Mouse (Mus musculus) skeletal muscle tissue, adult 2 months (tissue): Measurements from ENCODE around the gene Khsrp.

Source experiments
- DNase-seq: peaks from one replicate; pipeline ENCODE4 v3.0.0-alpha.2; 2012; ENCODE audit warnings: low read depth, low spot score

The Khsrp gene

DNA sequence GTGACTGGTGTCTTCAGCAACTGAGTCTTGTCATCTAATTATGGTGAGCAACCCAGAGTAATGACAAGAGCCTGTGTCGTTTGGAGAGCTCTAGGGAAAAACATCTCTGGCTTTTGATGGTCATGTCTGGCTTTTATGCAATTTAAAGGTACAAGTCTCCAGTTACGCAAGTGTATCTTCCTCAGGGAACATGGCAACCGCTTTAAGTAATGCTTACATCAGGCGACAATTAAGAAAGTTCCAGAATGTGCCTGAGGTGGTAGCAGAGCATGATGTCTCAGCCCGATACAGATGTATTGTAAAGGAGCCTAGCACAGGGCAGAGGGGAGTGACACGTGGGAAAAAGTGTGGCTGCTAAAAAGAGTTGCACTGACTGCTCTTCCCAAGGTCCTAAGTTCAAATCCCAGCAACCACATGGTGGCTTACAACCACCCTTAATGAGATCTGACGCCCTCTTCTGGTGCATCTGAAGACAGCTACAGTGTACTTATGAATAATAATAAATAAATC, 42.3 kb downstream of the Khsrp start:
- no peak for DNase-seq

DNA sequence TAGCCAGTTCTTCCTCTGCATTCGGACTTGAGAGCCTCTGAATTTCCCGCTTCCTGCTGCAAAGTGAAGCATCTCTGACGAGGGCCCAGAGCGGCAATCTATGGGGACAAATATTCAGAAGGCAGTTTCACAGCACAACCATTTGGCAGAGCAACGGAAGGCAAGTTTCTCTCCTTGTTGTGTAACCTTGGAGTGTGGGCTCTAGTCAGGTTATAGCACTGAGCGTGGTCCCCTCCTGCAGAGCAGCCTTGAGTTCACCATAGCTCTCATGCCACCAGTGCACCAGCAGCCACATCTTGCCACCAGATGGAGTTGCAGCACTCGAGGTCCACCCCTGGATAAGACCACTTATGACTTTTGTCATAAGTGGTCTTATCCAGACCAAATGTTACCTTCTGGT, 42.9 kb downstream of the Khsrp start:
- no peak for DNase-seq

DNA sequence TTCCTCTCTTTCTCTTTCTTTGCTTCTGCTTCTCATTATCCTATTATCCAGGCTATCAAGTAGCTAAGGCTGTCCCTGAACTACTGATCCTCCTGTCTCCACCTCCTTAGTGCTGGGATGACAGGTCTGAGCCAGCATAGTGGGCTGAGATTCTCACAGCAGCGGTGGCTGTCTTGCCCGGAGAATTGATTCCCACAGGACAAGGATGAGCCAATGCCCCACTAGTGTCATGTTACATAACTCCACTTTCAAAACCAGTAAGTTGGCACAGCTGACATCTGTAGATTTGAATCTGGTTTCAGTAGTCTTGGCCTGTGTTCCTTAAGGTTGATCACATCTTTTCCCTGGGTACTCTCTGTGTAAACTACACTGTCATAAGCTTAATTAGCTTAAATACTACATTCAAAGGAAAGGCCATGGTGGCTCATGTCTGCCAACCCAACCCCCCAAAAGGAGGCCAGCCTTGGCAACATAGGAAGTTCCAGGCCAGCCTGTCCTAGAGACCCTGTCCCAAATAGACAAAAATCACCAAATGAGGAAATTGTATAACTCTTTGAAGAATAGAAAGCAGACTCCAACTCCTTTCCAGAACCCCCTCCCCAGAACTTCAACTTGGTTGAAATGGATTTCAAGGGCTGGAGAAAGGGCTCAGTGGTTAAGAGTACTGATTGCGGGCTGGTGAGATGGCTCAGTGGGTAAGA, 45.1 kb downstream of the Khsrp start:
- no peak for DNase-seq

- no peak for DNase-seq
Measured at GRCm38 (mm10) chr17:56985656-56986055, 45.7 kb downstream of the Khsrp start.

DNA sequence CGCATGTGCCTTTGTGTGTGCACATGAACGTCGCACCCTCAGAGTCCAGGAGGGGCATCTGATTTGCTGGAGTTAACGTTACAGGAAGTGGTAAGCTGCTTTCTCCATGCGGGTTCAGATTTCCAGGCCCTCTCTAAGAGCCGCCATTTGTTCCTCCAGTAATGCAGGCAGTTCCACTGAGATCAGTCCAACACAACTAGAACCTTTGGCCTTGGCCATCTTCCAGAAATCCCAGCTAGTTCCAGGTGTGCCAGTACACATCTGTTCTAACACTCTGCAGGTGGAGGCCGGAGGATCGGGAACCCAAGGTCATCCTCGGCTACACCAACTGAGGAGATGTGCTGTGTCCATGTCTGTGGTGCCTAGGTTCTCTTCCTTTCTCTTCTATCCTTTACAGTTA, 46.4 kb downstream of the Khsrp start:
- DNase-seq = no peak

DNA sequence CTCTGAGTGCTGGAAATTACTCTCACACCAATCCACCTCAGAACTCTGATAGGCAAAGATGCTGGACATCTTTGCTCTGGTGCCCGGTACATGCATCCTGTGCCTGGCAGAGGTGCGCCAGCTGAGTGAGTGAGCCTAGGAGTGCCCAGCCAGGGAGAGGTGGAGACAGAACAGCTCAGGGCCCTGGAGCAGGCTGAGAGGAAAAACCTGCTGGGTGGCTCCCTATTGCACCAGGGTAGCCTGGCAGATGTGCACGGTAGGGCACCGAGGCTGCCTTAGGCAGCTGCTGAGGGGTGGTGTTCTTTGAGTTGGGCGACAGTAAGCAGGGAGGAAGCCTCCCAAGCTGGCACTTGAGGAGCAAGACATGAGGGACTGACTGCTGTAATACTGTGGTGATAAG, 49.3 kb downstream of the Khsrp start, which contains the start of gene Acer1:
TSS of gene Acer1 (minus strand) at position 114 of the 400 bp plus-strand sequence.
- no peak for DNase-seq

DNA sequence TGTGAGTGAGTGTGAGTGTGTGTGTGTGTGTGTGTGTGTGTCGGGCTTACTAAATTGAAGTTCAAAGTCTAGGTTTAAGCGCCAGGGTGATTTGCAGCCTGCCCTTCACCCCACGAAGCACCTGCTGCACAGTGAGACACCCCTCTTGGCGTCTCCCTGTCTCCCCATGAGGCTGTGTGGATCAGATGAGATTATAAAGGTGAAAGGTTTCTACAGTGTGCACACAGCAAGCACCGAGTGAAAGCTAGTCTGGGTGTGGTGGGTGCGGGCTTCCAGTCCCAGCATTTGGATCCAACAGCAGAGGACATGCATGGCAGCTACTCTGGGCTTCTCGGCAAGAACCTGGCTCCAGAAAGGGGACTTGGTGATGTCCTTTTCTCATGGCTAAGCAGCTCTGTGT, 50.3 kb downstream of the Khsrp start:
- no peak for DNase-seq

DNA sequence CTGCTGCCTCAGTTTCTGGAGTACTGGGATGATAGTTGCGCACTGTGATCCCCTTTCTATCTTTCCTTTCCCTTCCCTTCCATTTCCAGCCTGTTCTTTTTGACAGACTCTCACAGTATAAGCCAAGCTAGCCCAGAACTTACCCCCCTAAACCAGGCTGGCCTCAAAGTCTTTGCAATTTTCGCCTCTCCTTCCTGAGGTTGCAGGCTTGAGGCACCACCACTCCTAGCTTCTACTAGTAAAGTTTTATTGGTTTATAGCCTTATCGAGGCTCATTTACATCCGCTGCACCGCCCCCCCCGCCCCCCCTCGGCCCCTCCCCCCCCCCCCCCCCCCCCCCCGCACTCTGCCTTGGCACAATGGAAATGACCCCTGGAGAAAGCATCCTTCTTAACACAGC, 51.8 kb downstream of the Khsrp start:
- DNase-seq = no peak

- no peak for DNase-seq
Measured at GRCm38 (mm10) chr17:56976531-56977390, 54.6 kb downstream of the Khsrp start.

DNA sequence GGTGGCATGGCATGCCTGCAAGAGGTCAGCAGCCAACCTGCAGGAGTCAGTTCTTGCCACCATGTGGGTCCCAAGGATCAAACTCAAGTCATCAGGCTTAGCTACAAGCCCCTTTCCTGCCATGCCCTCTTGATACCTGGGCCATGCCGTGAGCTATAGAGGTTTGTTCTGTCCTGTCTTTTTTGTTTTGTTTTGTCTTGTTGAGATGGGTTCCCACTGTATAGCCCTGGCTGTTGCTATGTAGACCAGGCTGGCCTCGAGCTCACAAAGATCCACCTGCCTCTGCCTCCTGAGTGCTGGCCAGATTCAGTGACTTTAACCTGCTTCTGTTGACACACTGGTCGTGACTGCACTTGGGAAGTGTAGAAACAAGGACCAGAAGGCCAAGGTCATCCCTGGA, 55.9 kb downstream of the Khsrp start:
- no peak for DNase-seq

GRCm38 (mm10) chr17:56974708-56975240, 56.5 kb downstream of the Khsrp start:
- no peak for DNase-seq

DNA sequence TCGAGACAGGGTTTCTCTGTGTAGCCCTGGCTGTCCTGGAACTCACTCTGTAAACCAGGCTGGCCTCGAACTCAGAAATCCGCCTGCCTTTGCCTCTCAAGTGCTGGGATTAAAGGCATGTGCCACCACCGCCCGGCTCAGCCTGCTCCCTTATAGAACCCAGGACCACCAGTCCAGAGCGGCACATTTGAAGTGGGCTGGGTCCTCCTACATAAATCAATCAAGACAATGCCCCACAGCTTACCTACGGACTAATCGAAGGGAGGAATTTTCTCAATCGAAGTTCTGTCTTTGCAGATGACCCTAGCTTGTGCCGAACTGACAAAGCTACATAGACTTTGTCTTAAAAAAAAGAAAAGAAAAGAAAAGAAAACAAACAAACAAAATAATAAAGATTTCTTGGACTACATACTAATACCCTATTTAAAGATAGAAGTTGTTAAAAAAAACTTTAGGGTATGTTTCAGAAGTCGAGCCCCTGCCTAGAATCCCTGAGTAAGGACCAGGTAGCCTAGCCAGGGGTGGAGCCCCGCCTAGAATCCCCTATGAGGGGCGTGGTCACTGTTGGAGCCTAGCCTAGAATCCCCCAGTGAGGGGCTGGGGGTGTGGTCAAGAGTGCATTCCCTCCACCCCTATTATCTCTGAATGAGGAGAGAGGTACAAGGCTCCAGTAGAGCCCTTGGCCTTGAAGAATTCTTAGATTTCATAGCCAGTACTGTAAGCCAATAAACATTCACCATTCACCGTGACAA, 57.2 kb downstream of the Khsrp start:
- no peak for DNase-seq
